Mouse (Mus musculus) hindbrain, embryonic 16.5 days (tissue): ENCODE results near the gene Ykt6. TPM values are rescaled to one million over a fixed set of nuclear protein-coding genes. Genes with fewer than 3 reads are reported as not detected.
A peak's percentile ranks its signal among the peaks of the same experiment; 100 is the strongest.

Experiments
- ATAC-seq: fragments of 200-750 bp; cut with Nextera tagmentation; 2 replicates; pipeline ENCODE4 v1.8.0; 2017; ENCODE audit warnings: moderate TSS enrichment, moderate library complexity
- H3K27ac ChIP-seq: fragments of 300-500 bp; sonication (generic); 2 replicates; pipeline ENCODE4 v1.5.1; 2014; ENCODE audit warnings: low read depth, mild to moderate bottlenecking, control low read depth, low read length, moderate library complexity
- H3K27me3 ChIP-seq: fragments of 300-500 bp; sonication (generic); replicated peaks from 2 replicates; pipeline ENCODE4 v1.6.1; 2014; ENCODE audit warnings: low read length; ENCODE audit not compliant: control insufficient read depth, insufficient read depth
- H3K36me3 ChIP-seq: fragments of 300-500 bp; sonication (generic); 2 replicates; pipeline ENCODE4 v1.6.1; 2014; ENCODE audit warnings: mild to moderate bottlenecking, low read length, moderate library complexity, mixed read lengths; ENCODE audit not compliant: control insufficient read depth, insufficient read depth
- H3K4me1 ChIP-seq: fragments of 300-500 bp; sonication (generic); 2 replicates; pipeline ENCODE4 v1.6.1; 2014; ENCODE audit warnings: low read depth, low read length; ENCODE audit not compliant: control insufficient read depth, insufficient read depth
- H3K4me2 ChIP-seq: fragments of 300-500 bp; sonication (generic); 2 replicates; pipeline ENCODE4 v1.6.1; 2014; ENCODE audit warnings: mild to moderate bottlenecking, low read length, control low read depth, moderate library complexity
- H3K4me3 ChIP-seq: fragments of 300-500 bp; sonication (generic); 2 replicates; pipeline ENCODE4 v1.5.1; 2014; ENCODE audit warnings: mild to moderate bottlenecking, low read length, control low read depth, moderate library complexity
- H3K9ac ChIP-seq: fragments of 300-500 bp; sonication (generic); 2 replicates; pipeline ENCODE4 v1.6.1; 2014; ENCODE audit warnings: low read depth, mild to moderate bottlenecking, control low read depth, low read length, moderate library complexity
- H3K9me3 ChIP-seq: fragments of 300-500 bp; sonication (generic); 2 replicates; pipeline ENCODE4 v1.6.1; 2014; ENCODE audit warnings: mild to moderate bottlenecking, low read length, moderate library complexity; ENCODE audit not compliant: control insufficient read depth
- WGBS: fragments of 180-500 bp; shearing (Covaris S2); extraction: QIAGEN DNeasy Blood & Tissue Kit; methylation state at CpG from one replicate; pipeline ENCODE4 v1.1.7; 2014; 5-methylcytosine and 5-hydroxymethylcytosine counted together
- polyA plus RNA-seq: library from polyadenylated mRNA; unstranded; fragments of >200 nt; fragmentation: Nextera tagmentation; extraction: Ambion mirVana; gene quantifications from 2 replicates; pipeline ENCODE4 v1.2.1, GENCODE M21; 2015

The Ykt6 gene
- polyA plus RNA-seq = 98.9 and 99.7 TPM in 2 replicates

GRCm38 (mm10) chr11:5955546-5956276 lies at the start of gene Ykt6:
Gene Ykt6, plus strand, starts transcription at chr11:5955693.
- Histone ChIP-seq H3K36me3 (peaks cover 5% of the 10 kb centered on the region), H3K4me1 (peaks cover 19% of the 10 kb centered on the region), H3K27me3 (no peaks in the 10 kb centered on the region), H3K27ac (peak within 1 kb of the TSS; percentile 94), H3K4me2 (peak within 1 kb of the TSS; percentile 70), H3K9me3 (no peaks in the 10 kb centered on the region), H3K4me3 (peak within 1 kb of the TSS; percentile 71), H3K9ac (peak within 1 kb of the TSS; percentile 86)
- under 1% methylated on average over 71 of the region's 71 CpGs for WGBS
- peak; percentile 98 for ATAC-seq

GRCm38 (mm10) chr11:5905778-5906518 lies 49.5 kb upstream of the Ykt6 start:
- Histone ChIP-seq H3K27me3 (no peaks in the 10 kb centered on the region), H3K36me3 (no peaks in the 10 kb centered on the region), H3K4me3 (no peak overlapping the region), H3K4me2 (no peak overlapping the region), H3K4me1 (peaks cover 9% of the 10 kb centered on the region), H3K9ac (no peak overlapping the region), H3K9me3 (no peaks in the 10 kb centered on the region), H3K27ac (no peak overlapping the region)
- peak; percentile 62; the same call in 1 of the 2 replicates for ATAC-seq
- 83% methylated on average over 10 of the region's 10 CpGs for WGBS

- H3K36me3 ChIP-seq = no peaks in the 10 kb centered on the region
- no peak overlapping the region for H3K27ac ChIP-seq
- 34% methylated on average over 5 of the region's 5 CpGs for WGBS
- H3K4me3 ChIP-seq = no peak overlapping the region
- H3K9me3 ChIP-seq = no peaks in the 10 kb centered on the region
- no peaks in the 10 kb centered on the region for H3K27me3 ChIP-seq
- no peak overlapping the region for H3K4me2 ChIP-seq
- no peaks in the 10 kb centered on the region; the same call in 1 of the 2 replicates for H3K4me1 ChIP-seq
- no peak overlapping the region for H3K9ac ChIP-seq
- no peak for ATAC-seq
Measured at GRCm38 (mm10) chr11:5907096-5907495, 48.4 kb upstream of the Ykt6 start.

GRCm38 (mm10) chr11:5908642-5909041 lies 46.9 kb upstream of the Ykt6 start:
- no peak overlapping the region for H3K9ac ChIP-seq
- no peaks in the 10 kb centered on the region for H3K36me3 ChIP-seq
- no peaks in the 10 kb centered on the region for H3K4me1 ChIP-seq
- no peaks in the 10 kb centered on the region for H3K9me3 ChIP-seq
- ATAC-seq = no peak
- no peak overlapping the region for H3K27ac ChIP-seq
- H3K27me3 ChIP-seq = no peaks in the 10 kb centered on the region
- H3K4me2 ChIP-seq = no peak overlapping the region
- 87% methylated on average over 4 of the region's 4 CpGs for WGBS
- H3K4me3 ChIP-seq = no peak overlapping the region

GRCm38 (mm10) chr11:5912635-5913034 lies 42.9 kb upstream of the Ykt6 start:
- 34% methylated on average over 5 of the region's 5 CpGs for WGBS
- Histone ChIP-seq H3K4me2 (no peak overlapping the region), H3K9me3 (no peaks in the 10 kb centered on the region), H3K4me3 (no peak overlapping the region), H3K9ac (no peak overlapping the region), H3K4me1 (no peaks in the 10 kb centered on the region), H3K27me3 (no peaks in the 10 kb centered on the region), H3K27ac (no peak overlapping the region), H3K36me3 (no peaks in the 10 kb centered on the region)
- no peak for ATAC-seq

- ATAC-seq = no peak
- no peak overlapping the region for H3K27ac ChIP-seq
- no peak overlapping the region for H3K9ac ChIP-seq
- no peaks in the 10 kb centered on the region for H3K27me3 ChIP-seq
- no peaks in the 10 kb centered on the region for H3K4me1 ChIP-seq
- no peak overlapping the region for H3K4me3 ChIP-seq
- no peak overlapping the region for H3K4me2 ChIP-seq
- H3K9me3 ChIP-seq = no peaks in the 10 kb centered on the region
- no peaks in the 10 kb centered on the region for H3K36me3 ChIP-seq
- 67% methylated on average over 8 of the region's 8 CpGs for WGBS
Measured at GRCm38 (mm10) chr11:5913256-5913655, 42.2 kb upstream of the Ykt6 start.

- ATAC-seq = no peak
- no peak overlapping the region for H3K4me2 ChIP-seq
- H3K9me3 ChIP-seq = no peaks in the 10 kb centered on the region
- no peak overlapping the region for H3K9ac ChIP-seq
- WGBS = 76% methylated on average over 4 of the region's 4 CpGs
- H3K27me3 ChIP-seq = no peaks in the 10 kb centered on the region
- H3K36me3 ChIP-seq = no peaks in the 10 kb centered on the region
- no peak overlapping the region for H3K4me3 ChIP-seq
- no peaks in the 10 kb centered on the region for H3K4me1 ChIP-seq
- H3K27ac ChIP-seq = no peak overlapping the region
Measured at GRCm38 (mm10) chr11:5913936-5914335, 41.6 kb upstream of the Ykt6 start.

- WGBS = 71% methylated on average over 5 of the region's 5 CpGs
- no peaks in the 10 kb centered on the region for H3K9me3 ChIP-seq
- H3K27ac ChIP-seq = no peak overlapping the region
- no peak overlapping the region for H3K4me2 ChIP-seq
- no peaks in the 10 kb centered on the region for H3K36me3 ChIP-seq
- H3K4me3 ChIP-seq = no peak overlapping the region
- no peak overlapping the region for H3K9ac ChIP-seq
- H3K4me1 ChIP-seq = no peaks in the 10 kb centered on the region
- H3K27me3 ChIP-seq = no peaks in the 10 kb centered on the region
- ATAC-seq = no peak
Measured at GRCm38 (mm10) chr11:5914940-5915339, 40.6 kb upstream of the Ykt6 start.

- Histone ChIP-seq H3K9ac (no peak overlapping the region), H3K36me3 (no peaks in the 10 kb centered on the region), H3K4me3 (no peak overlapping the region), H3K27me3 (no peaks in the 10 kb centered on the region), H3K27ac (no peak overlapping the region), H3K4me1 (no peaks in the 10 kb centered on the region), H3K4me2 (no peak overlapping the region), H3K9me3 (no peaks in the 10 kb centered on the region)
- WGBS = 81% methylated on average over 5 of the region's 5 CpGs
- ATAC-seq = no peak
Measured at GRCm38 (mm10) chr11:5915429-5916177, 39.9 kb upstream of the Ykt6 start.
